Mouse (Mus musculus): ENCODE measurements around the gene Specc1. TPM values are rescaled to one million over a fixed set of nuclear protein-coding genes. Genes with fewer than 3 reads are reported as not detected.

Specc1 gene
- polyA plus RNA-seq, 1 experiment from 2014 or later: 26.3 TPM

GRCm38 (mm10) chr11:62215107-62215506 lies 258.5 kb downstream of the Specc1 start:
- ATAC-seq (ENCODE audit: low FRiP score): no peak
- Histone ChIP-seq H3K9ac (ENCODE audit: low read depth, low read length) (no peak overlapping the region), H3K9me3 (ENCODE audit: control insufficient read depth, low read length) (no peaks in the 10 kb centered on the region), H3K4me2 (replicated peaks; ENCODE audit: low read depth, low read length) (no peak overlapping the region), H3K27me3 (ENCODE audit: control insufficient read depth, insufficient read depth, low read length) (no peaks in the 10 kb centered on the region), H3K36me3 (ENCODE audit: control insufficient read depth, insufficient read depth, low read length) (no peaks in the 10 kb centered on the region), H3K4me3 (ENCODE audit: low read depth, low read length) (no peak overlapping the region), H3K27ac (ENCODE audit: low read depth, low read length) (no peak overlapping the region), H3K4me1 (replicated peaks; ENCODE audit: control insufficient read depth, insufficient read depth, low read length) (no peaks in the 10 kb centered on the region)
- 57% methylated on average over 2 of the region's 2 CpGs for WGBS
- no peak for DNase-seq (ENCODE audit: low spot score)

DNA sequence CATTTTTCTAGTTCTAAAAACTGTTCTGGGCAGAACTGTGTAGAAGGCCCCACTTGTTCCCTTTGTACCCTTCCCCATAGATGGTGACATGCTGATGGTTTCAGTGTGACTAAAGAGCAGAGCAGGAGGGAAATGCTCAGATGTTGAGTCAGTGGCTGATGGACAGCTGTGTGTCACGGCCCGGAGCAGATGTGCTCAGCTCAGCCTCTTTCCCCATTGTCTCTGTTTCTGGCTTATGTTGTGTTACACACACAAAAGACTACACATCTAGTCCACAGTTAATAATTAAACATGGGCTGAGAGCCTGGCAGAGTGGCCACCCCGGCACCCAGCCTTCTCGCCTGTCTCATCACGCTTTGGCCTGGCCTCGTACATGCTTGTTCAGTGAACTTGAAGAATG lies 261.2 kb downstream of the Specc1 start:
- no peaks in the 10 kb centered on the region for H3K27me3 ChIP-seq (ENCODE audit: control insufficient read depth, insufficient read depth, low read length)
- H3K4me3 ChIP-seq (ENCODE audit: low read depth, low read length): no peak overlapping the region
- no peaks in the 10 kb centered on the region for H3K9me3 ChIP-seq (ENCODE audit: control insufficient read depth, low read length)
- H3K36me3 ChIP-seq (ENCODE audit: control insufficient read depth, insufficient read depth, low read length): no peaks in the 10 kb centered on the region
- H3K9ac ChIP-seq (ENCODE audit: low read depth, low read length): no peak overlapping the region
- H3K4me2 ChIP-seq (replicated peaks; ENCODE audit: low read depth, low read length): no peak overlapping the region
- no peak overlapping the region for H3K27ac ChIP-seq (ENCODE audit: low read depth, low read length)
- 75% methylated on average over 6 of the region's 6 CpGs for WGBS
- no peak for DNase-seq (ENCODE audit: low spot score)
- H3K4me1 ChIP-seq (replicated peaks; ENCODE audit: control insufficient read depth, insufficient read depth, low read length): no peaks in the 10 kb centered on the region
- no peak for ATAC-seq (ENCODE audit: low FRiP score)

- no peak for DNase-seq (ENCODE audit: low spot score)
- no peaks in the 10 kb centered on the region for H3K27me3 ChIP-seq (ENCODE audit: control insufficient read depth, insufficient read depth, low read length)
- no peaks in the 10 kb centered on the region for H3K4me1 ChIP-seq (replicated peaks; ENCODE audit: control insufficient read depth, insufficient read depth, low read length)
- H3K27ac ChIP-seq (ENCODE audit: low read depth, low read length): no peak overlapping the region
- H3K4me2 ChIP-seq (replicated peaks; ENCODE audit: low read depth, low read length): no peak overlapping the region
- H3K36me3 ChIP-seq (ENCODE audit: control insufficient read depth, insufficient read depth, low read length): no peaks in the 10 kb centered on the region
- WGBS: 75% methylated on average over 7 of the region's 7 CpGs
- no peak for ATAC-seq (ENCODE audit: low FRiP score)
- no peaks in the 10 kb centered on the region for H3K9me3 ChIP-seq (ENCODE audit: control insufficient read depth, low read length)
- H3K9ac ChIP-seq (ENCODE audit: low read depth, low read length): no peak overlapping the region
- no peak overlapping the region for H3K4me3 ChIP-seq (ENCODE audit: low read depth, low read length)
These were observed 264.4 kb downstream of the Specc1 start for GRCm38 (mm10) chr11:62220756-62221510.

DNA sequence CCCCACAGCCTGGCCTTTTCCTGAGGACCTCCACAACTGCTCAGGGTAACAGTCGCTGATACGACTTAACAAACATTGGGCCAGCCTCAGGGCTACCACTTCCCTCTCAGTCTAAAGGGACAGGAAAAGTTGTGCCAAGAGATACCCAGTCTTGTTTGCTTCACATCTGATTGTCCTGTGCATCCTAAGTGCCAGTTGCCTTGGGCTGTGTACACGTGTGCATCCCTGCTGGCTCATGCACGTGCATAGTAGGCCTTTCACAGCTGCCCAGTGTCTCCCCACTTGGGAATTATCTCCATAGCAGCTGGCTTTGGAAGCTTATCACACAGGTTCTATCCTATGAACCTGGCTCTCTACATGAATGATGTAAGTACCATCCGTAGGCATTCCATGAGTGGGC lies 266.9 kb downstream of the Specc1 start:
- Histone ChIP-seq H3K4me1 (replicated peaks; ENCODE audit: control insufficient read depth, insufficient read depth, low read length) (no peaks in the 10 kb centered on the region), H3K9me3 (ENCODE audit: control insufficient read depth, low read length) (no peaks in the 10 kb centered on the region), H3K27ac (ENCODE audit: low read depth, low read length) (no peak overlapping the region), H3K4me2 (replicated peaks; ENCODE audit: low read depth, low read length) (no peak overlapping the region), H3K9ac (ENCODE audit: low read depth, low read length) (no peak overlapping the region), H3K4me3 (ENCODE audit: low read depth, low read length) (no peak overlapping the region), H3K36me3 (ENCODE audit: control insufficient read depth, insufficient read depth, low read length) (no peaks in the 10 kb centered on the region), H3K27me3 (ENCODE audit: control insufficient read depth, insufficient read depth, low read length) (no peaks in the 10 kb centered on the region)
- 86% methylated on average over 5 of the region's 5 CpGs for WGBS
- DNase-seq (ENCODE audit: low spot score) (no peak), ATAC-seq (ENCODE audit: low FRiP score) (no peak)

GRCm38 (mm10) chr11:62223962-62224361 lies 267.4 kb downstream of the Specc1 start:
- no peaks in the 10 kb centered on the region for H3K27me3 ChIP-seq (ENCODE audit: control insufficient read depth, insufficient read depth, low read length)
- 92% methylated on average over 7 of the region's 7 CpGs for WGBS
- H3K4me3 ChIP-seq (ENCODE audit: low read depth, low read length): no peak overlapping the region
- no peak for ATAC-seq (ENCODE audit: low FRiP score)
- H3K4me2 ChIP-seq (replicated peaks; ENCODE audit: low read depth, low read length): no peak overlapping the region
- no peak overlapping the region for H3K27ac ChIP-seq (ENCODE audit: low read depth, low read length)
- H3K9ac ChIP-seq (ENCODE audit: low read depth, low read length): no peak overlapping the region
- no peaks in the 10 kb centered on the region for H3K4me1 ChIP-seq (replicated peaks; ENCODE audit: control insufficient read depth, insufficient read depth, low read length)
- no peaks in the 10 kb centered on the region for H3K36me3 ChIP-seq (ENCODE audit: control insufficient read depth, insufficient read depth, low read length)
- no peak for DNase-seq (ENCODE audit: low spot score)
- no peaks in the 10 kb centered on the region for H3K9me3 ChIP-seq (ENCODE audit: control insufficient read depth, low read length)

DNA sequence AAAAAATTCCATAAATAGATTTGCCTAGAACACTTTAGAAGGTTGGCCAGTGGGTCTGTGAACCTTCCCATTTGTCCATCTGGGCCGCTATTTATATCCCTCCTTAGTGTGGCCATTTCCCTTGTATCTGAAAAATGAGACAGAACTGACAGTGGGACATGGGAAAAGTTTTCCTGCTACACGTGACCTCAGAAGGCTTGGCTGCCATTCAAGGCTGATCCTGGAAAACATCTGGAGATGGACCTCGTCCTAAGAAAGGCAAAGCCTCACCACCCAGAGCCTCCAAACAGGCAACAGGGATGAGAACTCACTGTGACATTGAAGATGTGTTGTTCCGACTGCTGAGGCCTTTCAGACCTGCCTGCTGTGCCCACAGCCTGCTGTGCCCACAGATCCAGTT lies 268.2 kb downstream of the Specc1 start:
- H3K9ac ChIP-seq (ENCODE audit: low read depth, low read length): no peak overlapping the region
- H3K4me2 ChIP-seq (replicated peaks; ENCODE audit: low read depth, low read length): no peak overlapping the region
- ATAC-seq (ENCODE audit: low FRiP score) (no peak), DNase-seq (ENCODE audit: low spot score) (no peak)
- no peak overlapping the region for H3K27ac ChIP-seq (ENCODE audit: low read depth, low read length)
- 74% methylated on average over 4 of the region's 4 CpGs for WGBS
- H3K4me1 ChIP-seq (replicated peaks; ENCODE audit: control insufficient read depth, insufficient read depth, low read length): no peaks in the 10 kb centered on the region
- H3K4me3 ChIP-seq (ENCODE audit: low read depth, low read length): no peak overlapping the region
- H3K9me3 ChIP-seq (ENCODE audit: control insufficient read depth, low read length): no peaks in the 10 kb centered on the region
- no peaks in the 10 kb centered on the region for H3K27me3 ChIP-seq (ENCODE audit: control insufficient read depth, insufficient read depth, low read length)
- no peaks in the 10 kb centered on the region for H3K36me3 ChIP-seq (ENCODE audit: control insufficient read depth, insufficient read depth, low read length)

DNA sequence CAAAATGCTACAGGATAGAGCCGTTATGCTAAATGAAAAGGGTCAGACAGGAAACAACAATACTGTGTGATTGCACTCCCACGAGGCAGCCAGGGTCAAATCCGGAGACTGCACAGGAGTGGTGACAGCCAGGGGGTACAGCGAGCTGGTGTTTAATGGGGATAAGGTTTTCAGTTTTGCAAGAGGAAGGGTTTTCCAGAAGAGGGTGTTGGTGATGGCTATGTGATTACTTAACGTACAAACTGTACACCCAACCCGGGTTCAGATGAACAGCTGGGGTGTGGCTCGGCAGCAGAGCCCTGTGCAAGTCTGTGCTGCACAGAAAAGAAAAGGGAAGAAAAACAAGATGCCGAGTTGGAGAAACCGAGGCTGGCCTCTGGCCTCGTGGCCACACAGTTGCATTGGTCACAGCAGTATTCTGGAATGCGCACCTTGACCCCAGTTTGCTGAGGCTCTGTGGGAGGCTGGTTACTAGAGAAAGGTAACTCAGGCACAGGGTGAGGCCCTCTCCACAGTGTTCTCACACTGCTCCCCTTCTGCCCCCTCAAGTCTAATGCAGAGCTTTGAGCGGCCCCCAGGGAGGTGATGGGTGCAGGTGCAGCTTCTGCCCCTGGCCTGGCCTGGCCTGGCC lies 284.2 kb downstream of the Specc1 start:
- no peak for ATAC-seq (ENCODE audit: low FRiP score)
- Histone ChIP-seq H3K36me3 (ENCODE audit: control insufficient read depth, insufficient read depth, low read length) (no peaks in the 10 kb centered on the region), H3K4me3 (ENCODE audit: low read depth, low read length) (no peak overlapping the region), H3K4me2 (replicated peaks; ENCODE audit: low read depth, low read length) (no peak overlapping the region), H3K27ac (ENCODE audit: low read depth, low read length) (no peak overlapping the region), H3K9me3 (ENCODE audit: control insufficient read depth, low read length) (no peaks in the 10 kb centered on the region), H3K27me3 (ENCODE audit: control insufficient read depth, insufficient read depth, low read length) (no peaks in the 10 kb centered on the region), H3K4me1 (replicated peaks; ENCODE audit: control insufficient read depth, insufficient read depth, low read length) (no peaks in the 10 kb centered on the region), H3K9ac (ENCODE audit: low read depth, low read length) (no peak overlapping the region)
- DNase-seq (ENCODE audit: low spot score): no peak
- 80% methylated on average over 12 of the region's 12 CpGs for WGBS

DNA sequence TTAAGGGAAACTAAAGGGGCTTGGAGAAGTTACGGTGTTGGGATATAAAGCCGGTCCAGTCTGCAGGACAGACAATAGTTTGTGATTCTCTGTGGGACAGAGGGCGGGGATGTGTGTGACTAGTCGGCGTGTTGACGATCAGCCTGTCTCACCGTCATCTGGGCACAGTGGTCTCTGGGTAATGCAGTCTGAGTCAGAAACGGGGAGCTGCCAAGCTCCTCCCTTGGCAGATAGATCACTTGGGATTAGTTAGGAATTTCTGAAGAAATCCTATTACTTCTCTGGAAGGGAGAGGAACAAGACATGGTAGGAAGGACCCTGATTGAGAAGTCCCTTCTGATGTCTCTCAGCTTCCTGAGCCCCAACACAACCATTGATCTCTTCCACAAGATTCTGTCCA lies 287.3 kb downstream of the Specc1 start:
- 91% methylated on average over 8 of the region's 8 CpGs for WGBS
- no peak for ATAC-seq (ENCODE audit: low FRiP score)

DNA sequence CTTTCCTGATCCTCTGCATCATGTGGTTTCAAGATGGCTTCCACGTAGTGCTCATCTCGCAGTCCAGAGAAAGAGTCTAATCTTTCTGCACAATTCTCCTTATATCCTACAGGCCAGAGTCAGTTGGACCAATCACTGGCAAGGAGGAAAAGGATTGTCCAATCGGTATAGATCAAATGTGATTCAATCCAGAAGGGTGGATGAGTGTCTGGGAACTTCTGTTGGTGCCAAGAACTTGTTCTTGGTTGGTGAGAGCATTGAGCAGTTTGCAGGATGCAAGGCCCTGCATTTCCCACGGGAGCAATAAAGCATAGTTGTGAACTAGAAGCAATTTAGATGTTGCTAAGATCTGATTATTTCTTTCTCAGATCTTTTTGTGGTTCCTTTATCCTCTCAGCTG lies 287.9 kb downstream of the Specc1 start:
- Histone ChIP-seq H3K27ac (ENCODE audit: low read depth, low read length) (no peak overlapping the region), H3K9ac (ENCODE audit: low read depth, low read length) (no peak overlapping the region), H3K4me2 (replicated peaks; ENCODE audit: low read depth, low read length) (no peak overlapping the region), H3K4me3 (ENCODE audit: low read depth, low read length) (no peak overlapping the region), H3K27me3 (ENCODE audit: control insufficient read depth, insufficient read depth, low read length) (peaks cover 5% of the 10 kb centered on the region), H3K36me3 (ENCODE audit: control insufficient read depth, insufficient read depth, low read length) (no peaks in the 10 kb centered on the region), H3K9me3 (ENCODE audit: control insufficient read depth, low read length) (no peaks in the 10 kb centered on the region), H3K4me1 (replicated peaks; ENCODE audit: control insufficient read depth, insufficient read depth, low read length) (peaks cover under 1% of the 10 kb centered on the region; the same call in 1 of the 2 replicates)
- no peak for DNase-seq (ENCODE audit: low spot score)
- 93% methylated on average over 4 of the region's 4 CpGs for WGBS
- no peak for ATAC-seq (ENCODE audit: low FRiP score)

More for the DNA sequence above, 287.3 kb downstream of the Specc1 start:
- no peaks in the 10 kb centered on the region; the same call in 1 of the 2 replicates for H3K4me1 ChIP-seq (replicated peaks; ENCODE audit: control insufficient read depth, insufficient read depth, low read length)
- H3K9ac ChIP-seq (ENCODE audit: low read depth, low read length): no peak overlapping the region
- H3K36me3 ChIP-seq (ENCODE audit: control insufficient read depth, insufficient read depth, low read length): no peaks in the 10 kb centered on the region
- no peaks in the 10 kb centered on the region for H3K9me3 ChIP-seq (ENCODE audit: control insufficient read depth, low read length)
- DNase-seq (ENCODE audit: low spot score): no peak
- no peak overlapping the region for H3K4me3 ChIP-seq (ENCODE audit: low read depth, low read length)
- H3K27ac ChIP-seq (ENCODE audit: low read depth, low read length): no peak overlapping the region
- no peak overlapping the region for H3K4me2 ChIP-seq (replicated peaks; ENCODE audit: low read depth, low read length)
- H3K27me3 ChIP-seq (ENCODE audit: control insufficient read depth, insufficient read depth, low read length): peaks cover 5% of the 10 kb centered on the region

All from hindbrain, embryonic 11.5 days (tissue).